12 mouse cellular contexts compared by ENCODE assay signal in the genomic region with DNA sequence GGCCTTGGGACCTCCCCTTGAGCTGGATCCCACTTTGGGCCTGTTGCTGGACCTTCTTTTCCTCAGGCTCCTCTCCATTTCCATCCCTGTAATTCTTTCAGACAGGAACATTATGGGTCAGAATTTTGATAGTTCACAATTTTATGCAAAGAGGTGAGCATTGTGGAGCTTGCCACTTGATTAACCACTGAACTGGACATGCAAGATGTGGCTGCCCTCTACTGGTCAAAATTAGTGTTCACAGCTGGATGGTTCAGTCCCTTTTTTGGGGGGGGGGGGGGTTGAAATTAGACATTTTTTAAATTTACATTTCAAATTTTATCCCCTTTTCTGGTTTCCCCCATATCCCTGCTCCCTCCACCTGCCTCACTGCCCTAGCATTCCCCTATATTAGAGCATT. TPM values are rescaled to one million over a fixed set of nuclear protein-coding genes. Genes with fewer than 3 reads are reported as not detected.
DNase-seq lines count a peak whose midpoint lies in the region; ATAC-seq and TF ChIP-seq lines count a peak whose summit lies in the region.
"Had no signal": no experiment of that assay in that cellular context is flagged by ENCODE, and none has a peak within 500 bp of the region (broad histone marks: within the 10 kb centered on the region; RNA-seq: fewer than 3 reads in every experiment).

No protein-coding gene starts in this region.

- H3K4me2 ChIP-seq in forebrain, postnatal 0 days (ENCODE audit: low read depth): no peak overlapping the region
- no peak overlapping the region for H3K4me2 ChIP-seq in forebrain, embryonic 13.5 days
- no peak overlapping the region for H3K4me2 ChIP-seq in lung, embryonic 14.5 days
- H3K4me2 ChIP-seq: embryonic facial prominence, embryonic 13.5 days had no signal

- H3K9ac ChIP-seq in forebrain, postnatal 0 days: no peak overlapping the region
- no peak overlapping the region for H3K9ac ChIP-seq in forebrain, embryonic 13.5 days
- H3K9ac ChIP-seq in lung, embryonic 14.5 days: no peak overlapping the region
- H3K9ac ChIP-seq: embryonic facial prominence, embryonic 13.5 days had no signal

- no peak for DNase-seq in forebrain, postnatal 0 days
- peak; percentile 29 for DNase-seq in lung, embryonic 14.5 days
- DNase-seq in lung, postnatal 25 days (ENCODE audit: low spot score): no peak
- DNase-seq in R1 (ENCODE audit: low read depth, low spot score): peak; percentile 13
- peak; percentile 60 for DNase-seq in kidney, postnatal 10 days
- DNase-seq in ovary, postnatal 10 days (ENCODE audit: low spot score): no peak
- no peak for DNase-seq in frontal cortex, postnatal 10 days (ENCODE audit: low spot score in 2 of 2)

- TF ChIP-seq CTCF in forebrain, postnatal 0 days (IDR thresholded peaks at IDR 0.05; ENCODE audit: low read depth): peak; percentile 22
- TF ChIP-seq CTCF in lung, embryonic 14.5 days (IDR thresholded peaks at IDR 0.05; ENCODE audit: low read depth): peak; percentile 43; the same call in 1 of the 2 replicates

- H3K27me3 ChIP-seq in forebrain, postnatal 0 days (ENCODE audit: insufficient read depth, low read length): no peaks in the 10 kb centered on the region
- H3K27me3 ChIP-seq in forebrain, embryonic 13.5 days: no peaks in the 10 kb centered on the region
- no peaks in the 10 kb centered on the region for H3K27me3 ChIP-seq in lung, embryonic 14.5 days (ENCODE audit: insufficient read depth, low read length)
- H3K27me3 ChIP-seq: embryonic facial prominence, embryonic 13.5 days; megakaryocyte, embryonic 14.5 days had no signal

- no peaks in the 10 kb centered on the region for H3K9me3 ChIP-seq in forebrain, postnatal 0 days (ENCODE audit: low read length)
- H3K9me3 ChIP-seq in forebrain, embryonic 13.5 days (replicated peaks): no peaks in the 10 kb centered on the region
- H3K9me3 ChIP-seq in lung, embryonic 14.5 days (ENCODE audit: low read depth, low read length): no peaks in the 10 kb centered on the region
- H3K9me3 ChIP-seq: embryonic facial prominence, embryonic 13.5 days had no signal

- H3K36me3 ChIP-seq in forebrain, postnatal 0 days (ENCODE audit: insufficient read depth): no peaks in the 10 kb centered on the region
- H3K36me3 ChIP-seq in forebrain, embryonic 13.5 days (ENCODE audit: poor library complexity, severe bottlenecking): no peaks in the 10 kb centered on the region
- H3K36me3 ChIP-seq in lung, embryonic 14.5 days (ENCODE audit: insufficient read depth): no peaks in the 10 kb centered on the region
- H3K36me3 ChIP-seq: embryonic facial prominence, embryonic 13.5 days had no signal

- H3K27ac ChIP-seq in forebrain, postnatal 0 days (ENCODE audit: low read depth, low read length): no peak overlapping the region
- H3K27ac ChIP-seq in forebrain, embryonic 13.5 days: no peak overlapping the region
- H3K27ac ChIP-seq in lung, embryonic 14.5 days (ENCODE audit: low read depth): no peak overlapping the region
- H3K27ac ChIP-seq: embryonic facial prominence, embryonic 13.5 days had no signal

- no peak overlapping the region for H3K4me3 ChIP-seq in forebrain, postnatal 0 days (ENCODE audit: low read depth, low read length)
- H3K4me3 ChIP-seq in forebrain, embryonic 13.5 days: no peak overlapping the region
- H3K4me3 ChIP-seq in lung, embryonic 14.5 days (ENCODE audit: low read depth, low read length): no peak overlapping the region
- H3K4me3 ChIP-seq: embryonic facial prominence, embryonic 13.5 days; megakaryocyte, embryonic 14.5 days had no signal

- ATAC-seq in forebrain, postnatal 0 days: no peak
- no peak for ATAC-seq in forebrain, embryonic 13.5 days
- ATAC-seq in lung, embryonic 14.5 days (ENCODE audit: insufficient read depth): no peak

- H3K4me1 ChIP-seq in forebrain, postnatal 0 days (ENCODE audit: insufficient read depth): no peaks in the 10 kb centered on the region
- no peaks in the 10 kb centered on the region for H3K4me1 ChIP-seq in forebrain, embryonic 13.5 days
- H3K4me1 ChIP-seq in lung, embryonic 14.5 days (ENCODE audit: insufficient read depth): no peaks in the 10 kb centered on the region
- H3K4me1 ChIP-seq: embryonic facial prominence, embryonic 13.5 days; megakaryocyte, embryonic 14.5 days had no signal

RNA-seq across cellular contexts. Expression of gene Csn1s1, which starts 23.2 kb away (rescaled TPM):
- total RNA-seq in forebrain, postnatal 0 days (2014; rRNA removed): not detected in 2 replicates
- not detected in 2 replicates for polyA plus RNA-seq in forebrain, postnatal 0 days (2015; fragmentation: Nextera tagmentation; extraction: Ambion mirVana)
- polyA plus RNA-seq in forebrain, embryonic 13.5 days (2015; fragmentation: Nextera tagmentation; extraction: Ambion mirVana): not detected in 2 replicates
- polyA plus RNA-seq in lung, embryonic 14.5 days (2014; fragmentation: Nextera tagmentation; extraction: Ambion mirVana): not detected in 2 replicates
- total RNA-seq: hematopoietic stem cell, adult 5-6 weeks had no signal
- polyA plus RNA-seq: embryonic facial prominence, embryonic 13.5 days; small intestine, adult 2 months had no signal

RNA-seq across cellular contexts. Expression of gene Sult1e1, which starts 51.4 kb away (rescaled TPM):
- not detected in 2 replicates for total RNA-seq in forebrain, postnatal 0 days (2014; rRNA removed)
- polyA plus RNA-seq in forebrain, postnatal 0 days (2015; fragmentation: Nextera tagmentation; extraction: Ambion mirVana): not detected in 2 replicates
- not detected in 2 replicates for polyA plus RNA-seq in forebrain, embryonic 13.5 days (2015; fragmentation: Nextera tagmentation; extraction: Ambion mirVana)
- not detected in 2 replicates for polyA plus RNA-seq in lung, embryonic 14.5 days (2014; fragmentation: Nextera tagmentation; extraction: Ambion mirVana)
- total RNA-seq: hematopoietic stem cell, adult 5-6 weeks had no signal
- polyA plus RNA-seq: small intestine, adult 2 months had no signal

RNA-seq across cellular contexts. Expression of gene Csn2, which starts 56.6 kb away (rescaled TPM):
- total RNA-seq in forebrain, postnatal 0 days (2014; rRNA removed): not detected in 2 replicates
- polyA plus RNA-seq in forebrain, postnatal 0 days (2015; fragmentation: Nextera tagmentation; extraction: Ambion mirVana): not detected in 2 replicates
- polyA plus RNA-seq in forebrain, embryonic 13.5 days (2015; fragmentation: Nextera tagmentation; extraction: Ambion mirVana): not detected in 2 replicates
- not detected in 2 replicates for polyA plus RNA-seq in lung, embryonic 14.5 days (2014; fragmentation: Nextera tagmentation; extraction: Ambion mirVana)
- total RNA-seq: hematopoietic stem cell, adult 5-6 weeks had no signal
- polyA plus RNA-seq: embryonic facial prominence, embryonic 13.5 days had no signal

Comparison
In these comparisons a context has a peak if more than half of its experiments do, and no peak if none do; other contexts are left out.
1. DNase-seq: peak in lung, embryonic 14.5 days (single experiment), R1 (single experiment) and kidney, postnatal 10 days (single experiment); none in forebrain, postnatal 0 days (single experiment), lung, postnatal 25 days (single experiment), ovary, postnatal 10 days (single experiment) and frontal cortex, postnatal 10 days (0 of 2).